Mouse (Mus musculus) intestine, embryonic 14.5 days (tissue): ENCODE measurements around the gene Crb3. TPM values are rescaled to one million over a fixed set of nuclear protein-coding genes. Genes with fewer than 3 reads are reported as not detected.

Experiments
- ATAC-seq: fragments of 200-750 bp; cut with Nextera tagmentation; replicated peaks from 2 replicates; pipeline ENCODE4 v1.8.0; 2017; ENCODE audit warnings: low read depth, moderate number of reproducible peaks, moderate TSS enrichment, moderate library complexity; ENCODE audit not compliant: low FRiP score, low TSS enrichment
- DNase-seq: peaks from one replicate; pipeline ENCODE4 v3.0.0-alpha.2; 2018; ENCODE audit warnings: low spot score
- H3K27ac ChIP-seq: fragments of 300-500 bp; sonication (generic); 2 replicates; pipeline ENCODE4 v1.5.1; 2014; ENCODE audit warnings: low read depth, mild to moderate bottlenecking, control low read depth
- H3K27me3 ChIP-seq: fragments of 300-500 bp; sonication (generic); replicated peaks from 2 replicates; pipeline ENCODE4 v1.6.1; 2014; ENCODE audit warnings: low read length, control low read depth; ENCODE audit not compliant: control insufficient read depth, insufficient read depth
- H3K36me3 ChIP-seq: fragments of 300-500 bp; sonication (generic); 2 replicates; pipeline ENCODE4 v1.6.1; 2014; ENCODE audit warnings: low read length, control low read depth; ENCODE audit not compliant: control insufficient read depth, insufficient read depth
- H3K4me1 ChIP-seq: fragments of 300-500 bp; sonication (generic); replicated peaks from 2 replicates; pipeline ENCODE4 v1.6.1; 2014; ENCODE audit warnings: low read length, control low read depth, mixed read lengths; ENCODE audit not compliant: control insufficient read depth, insufficient read depth
- H3K4me2 ChIP-seq: fragments of 300-500 bp; sonication (generic); 2 replicates; pipeline ENCODE4 v1.6.1; 2014; ENCODE audit warnings: low read length
- H3K4me3 ChIP-seq: fragments of 300-500 bp; sonication (generic); 2 replicates; pipeline ENCODE4 v1.5.1; 2014; ENCODE audit warnings: low read depth, low read length, control low read depth, mixed read lengths
- H3K9ac ChIP-seq: fragments of 300-500 bp; sonication (generic); 2 replicates; pipeline ENCODE4 v1.6.1; 2014; ENCODE audit warnings: mild to moderate bottlenecking, low read length
- H3K9me3 ChIP-seq: fragments of 300-500 bp; sonication (generic); 2 replicates; pipeline ENCODE4 v1.6.1; 2016; ENCODE audit warnings: low read length, control low read depth; ENCODE audit not compliant: control insufficient read depth
- WGBS: fragments of 180-500 bp; shearing (Covaris S2); extraction: QIAGEN DNeasy Blood & Tissue Kit; methylation state at CpG from one replicate; pipeline ENCODE4 v1.1.7; 2014; 5-methylcytosine and 5-hydroxymethylcytosine counted together
- polyA plus RNA-seq: library from polyadenylated mRNA; unstranded; fragments of >200 nt; fragmentation: Nextera tagmentation; extraction: Ambion mirVana; gene quantifications from 2 replicates; pipeline ENCODE4 v1.2.1, GENCODE M21; 2014

Gene Crb3
- polyA plus RNA-seq, 1 experiment from 2014 or later: 75.4 TPM

- H3K36me3 ChIP-seq: no peaks in the 10 kb centered on the region
- peak within 1 kb of the TSS; percentile 57; the same call in 1 of the 2 replicates for H3K27ac ChIP-seq
- no peaks in the 10 kb centered on the region for H3K27me3 ChIP-seq
- peak within 1 kb of the TSS; percentile 59 for H3K9ac ChIP-seq
- H3K4me2 ChIP-seq: peak within 1 kb of the TSS; percentile 60
- ATAC-seq: peak; percentile 79
- peaks cover 17% of the 10 kb centered on the region for H3K4me1 ChIP-seq
- no peaks in the 10 kb centered on the region for H3K9me3 ChIP-seq
- DNase-seq: peak; percentile 87
- H3K4me3 ChIP-seq: peak within 1 kb of the TSS; percentile 63
- under 1% methylated on average over 53 of the region's 61 CpGs for WGBS
Measured at GRCm38 (mm10) chr17:57105181-57106034, 46.5 kb downstream of the Crb3 start, which contains the start of gene Tnfsf9. Tnfsf9 (plus strand) TSS chr17:57105325.

GRCm38 (mm10) chr17:57106035-57106368, 47.1 kb downstream of the Crb3 start:
- 11% methylated on average over 9 of the region's 9 CpGs for WGBS
- peak overlapping the region; percentile 59 for H3K9ac ChIP-seq
- H3K4me3 ChIP-seq: peak overlapping the region; percentile 63
- DNase-seq (no peak), ATAC-seq (no peak)
- no peak overlapping the region for H3K27ac ChIP-seq
- H3K9me3 ChIP-seq: no peaks in the 10 kb centered on the region
- H3K27me3 ChIP-seq: no peaks in the 10 kb centered on the region
- H3K4me1 ChIP-seq: peaks cover 17% of the 10 kb centered on the region
- no peaks in the 10 kb centered on the region for H3K36me3 ChIP-seq
- H3K4me2 ChIP-seq: peak overlapping the region; percentile 60

DNA sequence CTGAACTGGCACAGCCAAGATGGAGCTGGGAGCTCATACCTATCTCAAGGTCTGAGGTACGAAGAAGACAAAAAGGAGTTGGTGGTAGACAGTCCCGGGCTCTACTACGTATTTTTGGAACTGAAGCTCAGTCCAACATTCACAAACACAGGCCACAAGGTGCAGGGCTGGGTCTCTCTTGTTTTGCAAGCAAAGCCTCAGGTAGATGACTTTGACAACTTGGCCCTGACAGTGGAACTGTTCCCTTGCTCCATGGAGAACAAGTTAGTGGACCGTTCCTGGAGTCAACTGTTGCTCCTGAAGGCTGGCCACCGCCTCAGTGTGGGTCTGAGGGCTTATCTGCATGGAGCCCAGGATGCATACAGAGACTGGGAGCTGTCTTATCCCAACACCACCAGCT, 48.2 kb downstream of the Crb3 start:
- H3K27ac ChIP-seq: no peak overlapping the region

GRCm38 (mm10) chr17:57108040-57108665, 49.2 kb downstream of the Crb3 start:
- Histone ChIP-seq H3K9ac (no peak overlapping the region), H3K4me2 (no peak overlapping the region), H3K4me3 (no peak overlapping the region), H3K9me3 (no peaks in the 10 kb centered on the region), H3K36me3 (no peaks in the 10 kb centered on the region), H3K4me1 (peaks cover 17% of the 10 kb centered on the region), H3K27me3 (no peaks in the 10 kb centered on the region), H3K27ac (no peak overlapping the region)
- 78% methylated on average over 7 of the region's 7 CpGs for WGBS
- DNase-seq: no peak
- ATAC-seq: no peak

More for the DNA sequence above, 48.2 kb downstream of the Crb3 start:
- no peaks in the 10 kb centered on the region for H3K36me3 ChIP-seq
- H3K4me2 ChIP-seq: no peak overlapping the region
- ATAC-seq: no peak
- no peak for DNase-seq
- H3K9me3 ChIP-seq: no peaks in the 10 kb centered on the region
- no peaks in the 10 kb centered on the region for H3K27me3 ChIP-seq
- peaks cover 17% of the 10 kb centered on the region for H3K4me1 ChIP-seq
- 86% methylated on average over 5 of the region's 5 CpGs for WGBS
- H3K4me3 ChIP-seq: no peak overlapping the region
- no peak overlapping the region for H3K9ac ChIP-seq

DNA sequence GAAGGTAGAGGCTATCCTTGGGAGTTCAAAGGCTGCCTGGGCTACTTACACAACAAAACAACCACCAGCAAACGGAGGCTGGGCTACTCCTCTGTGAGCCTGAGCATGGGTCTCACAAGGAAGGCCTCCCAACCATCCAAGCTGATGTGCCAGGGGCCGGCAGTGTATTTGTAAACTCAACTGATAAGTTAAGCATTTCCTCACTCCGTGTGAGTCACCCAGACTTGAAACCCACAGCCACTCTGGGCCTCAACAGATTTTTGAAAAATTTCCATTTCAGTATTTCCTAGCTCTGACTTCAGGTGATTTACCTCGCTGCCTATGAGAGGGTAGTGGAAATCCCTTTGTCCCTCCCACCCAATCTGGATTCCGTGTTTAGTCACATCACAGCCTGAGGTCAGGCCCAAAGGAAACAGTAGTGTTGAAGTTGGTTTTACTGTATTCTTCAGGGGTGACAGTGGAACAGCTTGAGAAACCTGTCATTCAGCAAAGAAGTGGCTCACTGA, 49.8 kb downstream of the Crb3 start:
- Histone ChIP-seq H3K27me3 (no peaks in the 10 kb centered on the region), H3K4me1 (peaks cover 17% of the 10 kb centered on the region), H3K27ac (no peak overlapping the region), H3K36me3 (no peaks in the 10 kb centered on the region), H3K9me3 (no peaks in the 10 kb centered on the region), H3K4me3 (no peak overlapping the region), H3K9ac (no peak overlapping the region), H3K4me2 (no peak overlapping the region)
- DNase-seq (no peak), ATAC-seq (no peak)
- WGBS: 33% methylated on average over 5 of the region's 5 CpGs

DNA sequence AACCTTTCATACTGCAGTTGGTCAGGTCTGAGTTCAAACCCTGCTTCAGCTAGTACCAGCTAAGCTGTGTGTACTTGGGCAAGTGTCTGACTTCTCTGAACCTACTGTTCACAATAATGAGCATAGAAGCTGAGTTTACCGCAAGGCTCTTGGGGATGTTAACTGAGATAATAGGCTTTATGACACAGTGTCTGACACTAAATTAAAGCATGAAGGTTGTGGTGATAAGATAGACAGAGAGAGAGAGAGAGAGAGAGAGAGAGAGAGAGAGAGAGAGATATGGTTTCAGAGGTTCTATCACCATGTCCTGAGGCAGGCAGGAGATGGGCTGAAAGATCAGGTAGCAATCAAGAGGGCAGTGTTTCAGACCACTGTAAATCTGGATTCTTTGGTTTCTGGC, 51.1 kb downstream of the Crb3 start:
- WGBS: 86% methylated on average over 1 of the region's 1 CpGs
- no peak for DNase-seq
- Histone ChIP-seq H3K36me3 (no peaks in the 10 kb centered on the region), H3K27me3 (no peaks in the 10 kb centered on the region), H3K4me1 (peaks cover 10% of the 10 kb centered on the region), H3K4me2 (no peak overlapping the region), H3K9me3 (no peaks in the 10 kb centered on the region), H3K27ac (no peak overlapping the region), H3K4me3 (no peak overlapping the region), H3K9ac (no peak overlapping the region)
- no peak for ATAC-seq

DNA sequence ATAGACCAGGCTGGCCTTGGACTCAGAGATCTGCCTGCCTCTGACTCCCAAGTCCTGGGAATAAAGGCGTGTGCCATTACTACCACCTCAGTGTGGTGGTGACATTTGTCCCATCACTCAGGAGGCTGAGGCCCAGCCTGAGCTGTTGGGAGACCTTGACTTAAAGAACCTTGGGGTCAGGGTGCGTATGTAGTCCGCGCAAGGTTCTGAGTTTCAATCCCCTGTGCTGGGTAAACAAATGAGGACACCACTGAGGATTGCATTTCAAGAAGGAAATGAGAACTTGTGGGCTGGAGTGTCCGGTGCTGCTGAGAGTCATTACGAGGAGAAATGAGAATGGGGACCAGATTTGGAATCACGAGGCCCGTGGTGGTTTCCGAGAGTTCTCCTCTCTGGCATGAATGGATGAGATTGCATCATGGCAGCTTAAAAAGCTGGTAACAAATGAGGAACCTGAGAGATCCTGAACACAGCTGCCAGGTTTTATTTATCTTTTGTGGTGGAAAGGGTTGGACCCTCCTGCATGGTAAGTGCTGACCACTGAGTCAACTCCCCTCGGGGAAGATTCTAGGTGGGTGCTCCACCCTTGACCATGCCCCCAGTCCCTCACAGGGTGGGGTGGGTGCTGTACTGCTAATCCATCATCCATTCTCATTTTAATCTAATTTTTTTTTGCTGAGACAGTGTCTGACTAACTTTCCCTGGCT, 54.0 kb downstream of the Crb3 start:
- H3K4me2 ChIP-seq: no peak overlapping the region
- H3K36me3 ChIP-seq: no peaks in the 10 kb centered on the region
- H3K9me3 ChIP-seq: no peaks in the 10 kb centered on the region
- 82% methylated on average over 10 of the region's 10 CpGs for WGBS
- no peak overlapping the region for H3K4me3 ChIP-seq
- H3K27me3 ChIP-seq: no peaks in the 10 kb centered on the region
- DNase-seq (no peak), ATAC-seq (no peak)
- no peak overlapping the region for H3K9ac ChIP-seq
- no peak overlapping the region for H3K27ac ChIP-seq
- H3K4me1 ChIP-seq: no peaks in the 10 kb centered on the region
